Mouse (Mus musculus) cortical plate, adult 2 months (tissue): ENCODE measurements around the gene Dnah17. TPM values are rescaled to one million over a fixed set of nuclear protein-coding genes. Genes with fewer than 3 reads are reported as not detected.

Experiments used
- H3K27ac ChIP-seq: fragments of 200-500 bp; 2 replicates; pipeline ENCODE4 v1.5.1; 2012; ENCODE audit warnings: low read length, control low read depth, inconsistent platforms; ENCODE audit not compliant: insufficient read depth
- H3K4me1 ChIP-seq: fragments of 200-500 bp; 2 replicates; pipeline ENCODE4 v1.6.1; 2011; ENCODE audit warnings: low read length; ENCODE audit not compliant: control insufficient read depth, insufficient read depth
- H3K4me3 ChIP-seq: fragments of 200-500 bp; 2 replicates; pipeline ENCODE4 v1.5.1; 2011; ENCODE audit warnings: mild to moderate bottlenecking, low read length, control low read depth; ENCODE audit not compliant: insufficient read depth
- CTCF ChIP-seq: fragments of 200-500 bp; IDR thresholded peaks from 2 replicates; pipeline ENCODE4 v1.5.1; 2011; ENCODE audit warnings: mild to moderate bottlenecking, control low read depth, low read length; ENCODE audit not compliant: insufficient read depth; ENCODE audit errors: extremely low read depth
- POLR2A ChIP-seq: fragments of 200-500 bp; IDR thresholded peaks from 2 replicates; pipeline ENCODE4 v1.6.1; 2011; ENCODE audit warnings: mild to moderate bottlenecking, low read length, control low read depth; ENCODE audit not compliant: insufficient read depth; ENCODE audit errors: extremely low read depth
- polyA plus RNA-seq: library from polyadenylated mRNA; depleted of rRNA; stranded (reverse); fragments of >200 nt; gene quantifications from 2 replicates; pipeline ENCODE4 v1.2.3, GENCODE M21; 2012

Gene Dnah17
- polyA plus RNA-seq, 1 experiment, result 0.10 TPM

- no peak overlapping the region for H3K4me3 ChIP-seq
- TF ChIP-seq CTCF, result no peak
- no peak for TF ChIP-seq POLR2A
- H3K4me1 ChIP-seq, result no peaks in the 10 kb centered on the region
- H3K27ac ChIP-seq, result no peak overlapping the region
Measured at GRCm38 (mm10) chr11:118103383-118103782, 27.1 kb downstream of the Dnah17 start.

GRCm38 (mm10) chr11:118102838-118103237 is 27.6 kb downstream of the Dnah17 start:
- H3K27ac ChIP-seq, result no peak overlapping the region
- H3K4me1 ChIP-seq, result no peaks in the 10 kb centered on the region
- TF ChIP-seq POLR2A, result no peak
- TF ChIP-seq CTCF, result peak; percentile 100
- no peak overlapping the region for H3K4me3 ChIP-seq

GRCm38 (mm10) chr11:118101133-118101532 is 29.3 kb downstream of the Dnah17 start:
- Histone ChIP-seq H3K27ac (no peak overlapping the region), H3K4me3 (no peak overlapping the region), H3K4me1 (no peaks in the 10 kb centered on the region)
- TF ChIP-seq POLR2A, result no peak
- no peak for TF ChIP-seq CTCF

- no peaks in the 10 kb centered on the region for H3K4me1 ChIP-seq
- no peak overlapping the region for H3K4me3 ChIP-seq
- no peak overlapping the region for H3K27ac ChIP-seq
- TF ChIP-seq POLR2A, result no peak
Measured at GRCm38 (mm10) chr11:118096736-118097135, 33.7 kb downstream of the Dnah17 start.

- TF ChIP-seq CTCF (no peak), POLR2A (no peak)
Measured at GRCm38 (mm10) chr11:118095004-118095403, 35.4 kb downstream of the Dnah17 start.

GRCm38 (mm10) chr11:118091002-118091670 is 39.3 kb downstream of the Dnah17 start:
- TF ChIP-seq CTCF (peak; percentile 22; the same call in 1 of the 2 replicates), POLR2A (no peak)
- H3K27ac ChIP-seq, result no peak overlapping the region
- no peak overlapping the region for H3K4me3 ChIP-seq
- H3K4me1 ChIP-seq, result no peaks in the 10 kb centered on the region

More at GRCm38 (mm10) chr11:118095004-118095403, 35.4 kb downstream of the Dnah17 start:
- H3K4me1 ChIP-seq, result no peaks in the 10 kb centered on the region
- no peak overlapping the region for H3K4me3 ChIP-seq
- H3K27ac ChIP-seq, result no peak overlapping the region

- TF ChIP-seq CTCF, result no peak
- no peak for TF ChIP-seq POLR2A
- no peak overlapping the region for H3K27ac ChIP-seq
- no peaks in the 10 kb centered on the region for H3K4me1 ChIP-seq
- H3K4me3 ChIP-seq, result no peak overlapping the region
Measured at GRCm38 (mm10) chr11:118088896-118089295, 41.5 kb downstream of the Dnah17 start.

- H3K4me3 ChIP-seq, result no peak overlapping the region
- H3K4me1 ChIP-seq, result no peaks in the 10 kb centered on the region
- no peak overlapping the region for H3K27ac ChIP-seq
- TF ChIP-seq POLR2A (no peak), CTCF (no peak)
Measured at GRCm38 (mm10) chr11:118085961-118086360, 44.5 kb downstream of the Dnah17 start.

- TF ChIP-seq CTCF (no peak), POLR2A (no peak)
Measured at GRCm38 (mm10) chr11:118085176-118085575, 45.3 kb downstream of the Dnah17 start.

GRCm38 (mm10) chr11:118084266-118084665 is 46.2 kb downstream of the Dnah17 start:
- no peak for TF ChIP-seq CTCF
- Histone ChIP-seq H3K4me3 (no peak overlapping the region), H3K27ac (no peak overlapping the region), H3K4me1 (no peaks in the 10 kb centered on the region)

More at GRCm38 (mm10) chr11:118085176-118085575, 45.3 kb downstream of the Dnah17 start:
- no peaks in the 10 kb centered on the region for H3K4me1 ChIP-seq
- H3K4me3 ChIP-seq, result no peak overlapping the region
- no peak overlapping the region for H3K27ac ChIP-seq

- Histone ChIP-seq H3K27ac (no peak overlapping the region), H3K4me1 (no peaks in the 10 kb centered on the region), H3K4me3 (no peak overlapping the region)
- no peak for TF ChIP-seq POLR2A
- TF ChIP-seq CTCF, result peak; percentile 78
Measured at GRCm38 (mm10) chr11:118083811-118084210, 46.6 kb downstream of the Dnah17 start.
